Mouse (Mus musculus) ES-E14 (cell line): ENCODE measurements around the gene Pde2a. TPM values are rescaled to one million over a fixed set of nuclear protein-coding genes. Genes with fewer than 3 reads are reported as not detected.

ENCODE experiments used
- DNase-seq: peaks from one replicate; pipeline ENCODE4 v3.0.0-alpha.2; 2013; ENCODE audit warnings: low read depth, low spot score
- H3K27ac ChIP-seq: 2 replicates; pipeline ENCODE4 v1.5.1; 2012; ENCODE audit warnings: low read depth, mild to moderate bottlenecking, low read length, moderate library complexity, mixed read lengths; ENCODE audit not compliant: poor library complexity, insufficient read depth, severe bottlenecking
- H3K36me3 ChIP-seq: 2 replicates; pipeline ENCODE4 v1.6.1; 2012; ENCODE audit warnings: mild to moderate bottlenecking, low read length, moderate library complexity, mixed read lengths; ENCODE audit not compliant: control insufficient read depth, poor library complexity, insufficient read depth, severe bottlenecking
- H3K4me1 ChIP-seq, 2 experiments: fragments of 150-350 bp in 1 of 2; sonication (generic) in 1 of 2; 2 replicates each; pipeline ENCODE4 v1.6.1; 2012; ENCODE audit warnings: low read length in 2 of 2, mild to moderate bottlenecking in 1 of 2, mixed read lengths in 1 of 2; ENCODE audit not compliant: control insufficient read depth in 2 of 2, insufficient read depth in 2 of 2, poor library complexity in 1 of 2
- H3K4me3 ChIP-seq, 2 experiments: fragments of 150-350 bp in 1 of 2; sonication (generic) in 1 of 2; 2 replicates each; pipeline ENCODE4 v1.5.1; 2012; ENCODE audit warnings: low read length in 2 of 2, low read depth in 1 of 2, mild to moderate bottlenecking in 1 of 2, mixed read lengths in 1 of 2; ENCODE audit not compliant: insufficient read depth in 1 of 2, poor library complexity in 1 of 2, severe bottlenecking in 1 of 2
- H3K9ac ChIP-seq: 2 replicates; pipeline ENCODE4 v1.6.1; 2012; ENCODE audit warnings: low read depth, mild to moderate bottlenecking, low read length, mixed read lengths; ENCODE audit not compliant: poor library complexity, insufficient read depth, severe bottlenecking
- H3K9me3 ChIP-seq: fragments of 150-350 bp; sonication (generic); 2 replicates; pipeline ENCODE4 v1.6.1; 2012; ENCODE audit warnings: low read depth, mild to moderate bottlenecking, low read length; ENCODE audit not compliant: control insufficient read depth, insufficient read depth
- CHD2 ChIP-seq: IDR thresholded peaks from 2 replicates; pipeline ENCODE4 v1.6.1; 2014; ENCODE audit warnings: mild to moderate bottlenecking, low read depth, low read length, inconsistent platforms
- HCFC1 ChIP-seq: IDR thresholded peaks from 2 replicates; pipeline ENCODE4 v1.6.1; 2012; ENCODE audit warnings: low read length, inconsistent platforms, borderline replicate concordance; ENCODE audit not compliant: insufficient read depth
- MAFK ChIP-seq: IDR thresholded peaks from 2 replicates; pipeline ENCODE4 v1.6.1; 2014; ENCODE audit warnings: mild to moderate bottlenecking, low read depth, low read length, inconsistent platforms; ENCODE audit not compliant: insufficient read depth
- ZC3H11A ChIP-seq: IDR thresholded peaks from 2 replicates; pipeline ENCODE4 v1.6.1; 2012; ENCODE audit warnings: low read depth, mild to moderate bottlenecking, inconsistent platforms, low read length, borderline replicate concordance
- ZNF384 ChIP-seq: IDR thresholded peaks from 2 replicates; pipeline ENCODE4 v1.6.1; 2012; ENCODE audit warnings: low read depth, low read length, inconsistent platforms
- in situ Hi-C, 2 experiments: fragments of 600-800 bp; cut with MboI; formaldehyde crosslinking; loops; one replicate each; pipeline ENCODE4 v1.15.1; 2025; ENCODE audit warnings: low sequenced_read_pairs in 2 of 2, inconsistent platforms in 1 of 2; ENCODE audit not compliant: unreplicated experiment in 2 of 2
- total RNA-seq: library from RNA; depleted of rRNA; stranded (reverse); fragments of 300-350 nt; gene quantifications from 2 replicates; pipeline ENCODE4 v1.2.3, GENCODE M21; 2012

Gene Pde2a
- total RNA-seq, 1 experiment = 6.2 TPM

DNA sequence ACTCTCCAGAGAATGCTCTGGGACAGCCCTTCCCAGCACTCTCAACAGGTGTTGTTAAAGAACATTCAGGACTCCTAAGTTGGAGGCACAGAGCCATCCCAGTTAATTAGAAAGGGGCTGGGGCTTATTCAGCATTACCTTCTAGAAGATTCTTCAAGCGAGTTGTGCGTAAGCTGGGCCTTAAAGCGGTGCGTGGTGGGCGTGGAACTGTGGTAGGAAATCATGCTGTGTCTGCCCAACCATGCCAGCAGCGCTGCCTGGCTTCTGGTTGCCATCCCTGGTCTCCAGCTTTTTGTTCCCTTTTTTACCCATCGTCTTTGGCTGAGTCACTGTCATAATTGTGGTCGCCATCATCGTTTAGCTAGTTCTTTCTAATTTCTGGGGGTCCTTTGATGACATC, 33.0 kb downstream of the Pde2a start:
- in situ Hi-C loops = no loop called here
- TF ChIP-seq ZC3H11A = no peak
- no peak for TF ChIP-seq ZNF384
- TF ChIP-seq MAFK = no peak
- TF ChIP-seq HCFC1 = no peak
- no peak for TF ChIP-seq CHD2
- Histone ChIP-seq H3K36me3 (no peaks in the 10 kb centered on the region), H3K4me1 (peaks cover 2 to 10% of the 10 kb centered on the region in 2 experiments; a peak in 2 of 4 replicates), H3K27ac (no peak overlapping the region), H3K4me3 (no peak overlapping the region), H3K9ac (no peak overlapping the region), H3K9me3 (no peaks in the 10 kb centered on the region)
- DNase-seq = no peak

DNA sequence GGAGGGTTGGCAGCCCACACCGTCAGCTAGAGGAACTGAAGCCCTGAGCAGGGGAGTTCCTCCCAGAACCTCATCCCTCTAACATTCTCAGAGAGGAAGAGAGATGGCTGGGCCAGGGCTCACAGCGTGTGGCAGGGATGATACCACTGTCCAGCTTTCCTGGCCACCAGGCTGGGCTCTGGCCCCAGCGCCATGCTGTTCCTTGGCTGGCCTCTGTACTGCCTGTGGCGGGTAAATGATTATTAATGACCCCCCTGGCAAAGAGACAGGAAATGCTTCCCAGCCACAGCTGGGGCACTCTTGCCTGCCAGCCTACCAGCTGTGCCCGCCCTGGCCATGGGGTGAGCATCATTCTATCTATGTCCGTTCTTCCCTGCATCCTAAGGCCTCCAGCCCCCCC, 33.6 kb downstream of the Pde2a start:
- in situ Hi-C loops = no loop called here
- DNase-seq = no peak
- Histone ChIP-seq H3K4me3 (no peak overlapping the region), H3K4me1 (peaks cover 2 to 10% of the 10 kb centered on the region in 2 experiments; a peak in 2 of 4 replicates), H3K9ac (no peak overlapping the region), H3K9me3 (no peaks in the 10 kb centered on the region), H3K36me3 (no peaks in the 10 kb centered on the region), H3K27ac (no peak overlapping the region)
- no peak for TF ChIP-seq CHD2
- no peak for TF ChIP-seq ZNF384

DNA sequence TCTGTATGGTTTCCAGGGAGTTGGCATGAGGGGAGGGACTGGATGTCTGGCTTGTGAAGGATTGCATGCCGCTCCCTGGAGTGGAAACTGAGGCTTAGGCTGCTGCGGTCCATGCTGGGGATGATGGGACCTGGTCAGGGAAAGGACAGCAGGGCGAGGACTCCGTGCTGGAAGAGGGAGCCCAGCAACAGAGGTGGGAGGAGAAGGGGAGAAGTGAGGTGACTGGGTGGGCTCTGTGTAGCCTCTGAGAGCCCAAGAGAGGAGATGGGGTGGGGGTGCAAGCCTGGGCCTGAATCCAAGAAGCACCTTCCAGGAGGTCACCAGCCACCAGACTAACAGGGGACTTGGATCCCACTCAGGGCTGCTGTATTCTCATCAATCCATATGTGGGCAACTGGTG, 34.8 kb downstream of the Pde2a start:
- no peak overlapping the region for H3K9ac ChIP-seq
- in situ Hi-C loops = no loop called here
- no peaks in the 10 kb centered on the region for H3K9me3 ChIP-seq
- H3K4me1 ChIP-seq = peaks cover 2 to 10% of the 10 kb centered on the region in 2 experiments; a peak in 2 of 4 replicates
- no peak overlapping the region for H3K4me3 ChIP-seq
- TF ChIP-seq ZC3H11A (no peak), ZNF384 (no peak), MAFK (no peak), HCFC1 (no peak), CHD2 (no peak)
- no peak overlapping the region for H3K27ac ChIP-seq
- H3K36me3 ChIP-seq = no peaks in the 10 kb centered on the region
- no peak for DNase-seq

DNA sequence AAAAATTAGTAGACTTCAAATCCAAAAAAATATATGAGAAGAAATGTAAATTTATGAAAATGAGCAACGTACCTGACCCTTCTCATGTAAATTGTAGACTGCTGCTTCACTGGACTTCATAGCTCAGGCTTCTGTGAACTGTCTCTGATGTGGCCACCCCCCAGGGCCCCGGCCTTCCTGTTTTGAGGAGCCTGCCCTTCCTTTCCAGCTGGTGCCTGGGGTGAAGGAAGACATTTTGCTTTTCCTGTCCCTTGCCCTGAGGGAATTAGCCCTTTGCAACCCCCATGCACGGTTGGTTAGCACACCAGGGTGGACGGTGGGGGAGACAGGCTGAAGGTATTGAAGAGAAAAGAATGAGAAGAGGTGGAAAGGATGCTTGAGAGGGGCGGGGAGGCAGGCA, 35.3 kb downstream of the Pde2a start:
- Histone ChIP-seq H3K9me3 (no peaks in the 10 kb centered on the region), H3K36me3 (no peaks in the 10 kb centered on the region), H3K4me1 (peaks cover 2 to 10% of the 10 kb centered on the region in 2 experiments; a peak in 2 of 4 replicates), H3K9ac (no peak overlapping the region), H3K27ac (no peak overlapping the region), H3K4me3 (no peak overlapping the region)
- no peak for DNase-seq
- in situ Hi-C loops = no loop called here
- no peak for TF ChIP-seq HCFC1
- no peak for TF ChIP-seq ZNF384
- no peak for TF ChIP-seq CHD2
- no peak for TF ChIP-seq MAFK
- TF ChIP-seq ZC3H11A = no peak

DNA sequence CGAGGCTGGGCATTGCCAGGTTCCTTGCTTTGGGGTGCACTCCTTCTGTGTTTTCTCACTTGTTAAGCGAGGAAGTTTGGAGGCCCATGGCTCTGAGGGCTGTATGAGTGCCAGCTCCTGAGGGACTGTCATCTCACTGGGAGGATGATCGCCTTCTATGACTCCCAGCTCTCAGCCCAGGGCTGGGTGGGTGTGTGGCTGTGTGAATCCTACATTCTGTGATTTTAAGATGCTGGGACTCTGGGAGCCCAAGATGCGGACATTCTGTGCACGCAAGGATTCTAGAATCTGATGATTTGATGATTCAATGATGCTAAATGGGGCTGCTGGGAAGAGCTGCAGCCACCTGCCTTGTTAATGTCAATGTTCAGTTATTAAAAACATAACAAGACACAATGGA, 35.8 kb downstream of the Pde2a start:
- in situ Hi-C loops = no loop called here
- Histone ChIP-seq H3K4me1 (peaks cover 2 to 10% of the 10 kb centered on the region in 2 experiments; a peak in 2 of 4 replicates), H3K36me3 (no peaks in the 10 kb centered on the region), H3K9me3 (no peaks in the 10 kb centered on the region), H3K4me3 (no peak overlapping the region), H3K27ac (no peak overlapping the region), H3K9ac (no peak overlapping the region)
- TF ChIP-seq ZC3H11A (no peak), MAFK (no peak), ZNF384 (no peak), CHD2 (no peak), HCFC1 (no peak)
- DNase-seq = no peak
